Mouse (Mus musculus): ENCODE results near the gene Pigo. TPM values are rescaled to one million over a fixed set of nuclear protein-coding genes. Genes with fewer than 3 reads are reported as not detected.

The Pigo gene
- polyA plus RNA-seq, 1 experiment from 2014 or later: 15.1 TPM

DNA sequence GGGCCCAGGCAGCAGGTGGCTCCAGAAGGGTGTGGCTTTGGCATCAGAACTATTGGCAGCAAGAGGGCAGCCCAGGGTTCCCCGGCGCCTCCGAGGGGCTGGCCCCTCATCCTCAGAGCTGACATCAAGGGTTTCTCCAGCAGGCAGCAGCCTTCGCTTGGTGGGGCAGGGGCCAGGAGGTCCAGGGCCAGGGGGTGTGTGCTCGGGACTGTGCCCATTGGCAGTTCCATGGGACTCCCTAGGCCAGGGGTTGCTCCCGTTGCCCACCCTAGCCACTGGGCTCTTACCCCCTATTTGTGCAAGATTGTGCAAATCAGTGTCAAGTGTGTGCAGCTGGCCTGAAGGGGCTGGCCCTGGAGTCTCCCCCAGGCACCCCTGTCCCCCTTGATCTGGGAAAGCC, 10.2 kb upstream of the Pigo start:
- Histone ChIP-seq H3K27ac (replicated peaks) (no peak overlapping the region), H3K9ac (no peak overlapping the region), H3K4me3 (replicated peaks) (no peak overlapping the region), H3K4me2 (peak overlapping the region; percentile 90), H3K4me1 (replicated peaks) (peaks cover 66% of the 10 kb centered on the region), H3K36me3 (replicated peaks) (peaks cover 47% of the 10 kb centered on the region), H3K9me3 (replicated peaks) (no peaks in the 10 kb centered on the region), H3K27me3 (no peaks in the 10 kb centered on the region)
- 77% methylated on average over 6 of the region's 6 CpGs for WGBS (ENCODE audit: insufficient replicate concordance)
- no peak for ATAC-seq (ENCODE audit: insufficient read depth)

DNA sequence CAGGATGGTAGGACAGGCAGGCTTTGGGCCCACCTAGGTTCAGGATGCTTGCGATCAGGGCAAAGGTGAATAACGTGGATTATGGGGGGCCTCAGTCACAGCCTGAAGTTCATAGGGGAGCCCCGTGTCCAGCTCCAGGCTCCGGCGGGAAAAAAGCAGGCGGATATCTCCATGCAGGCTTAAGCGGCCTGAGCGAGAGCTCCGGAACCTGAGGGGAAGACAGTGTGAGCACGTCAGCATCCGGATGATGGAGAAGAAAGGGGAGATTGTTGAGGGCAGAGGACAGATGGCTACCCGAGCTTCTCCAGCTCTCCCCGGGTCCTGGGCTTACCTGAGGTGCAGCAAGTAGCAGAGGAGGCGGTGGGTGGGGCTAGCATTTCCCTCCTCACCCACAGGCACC, 7.9 kb upstream of the Pigo start:
- 80% methylated on average over 14 of the region's 14 CpGs for WGBS (ENCODE audit: insufficient replicate concordance)
- no peak for ATAC-seq (ENCODE audit: insufficient read depth)
- peaks cover 65% of the 10 kb centered on the region for H3K4me1 ChIP-seq (replicated peaks)
- no peaks in the 10 kb centered on the region for H3K9me3 ChIP-seq (replicated peaks)
- peaks cover 63% of the 10 kb centered on the region for H3K36me3 ChIP-seq (replicated peaks)
- no peak overlapping the region for H3K4me2 ChIP-seq
- H3K4me3 ChIP-seq (replicated peaks): no peak overlapping the region
- H3K27me3 ChIP-seq: no peaks in the 10 kb centered on the region
- H3K27ac ChIP-seq (replicated peaks): no peak overlapping the region
- no peak overlapping the region for H3K9ac ChIP-seq

DNA sequence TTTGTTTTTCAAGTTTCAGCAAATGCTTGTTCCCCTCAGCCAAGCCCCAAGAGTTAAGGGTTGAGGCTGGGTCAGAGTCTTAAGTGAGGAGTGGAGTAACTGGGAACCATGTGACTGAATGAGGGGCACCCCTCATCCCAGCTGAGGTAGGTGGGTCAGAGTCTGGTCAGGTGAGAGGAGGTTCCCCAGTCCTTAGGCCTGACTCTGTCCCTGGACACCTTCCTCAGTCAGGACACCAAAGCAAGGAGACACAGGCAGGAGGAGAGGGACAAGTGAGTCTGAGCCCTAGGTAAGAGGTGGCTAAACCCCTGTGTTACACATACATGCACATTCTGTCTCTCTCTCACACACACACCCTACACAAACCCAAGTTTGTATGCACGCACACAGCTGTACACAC, 6.9 kb upstream of the Pigo start:
- H3K36me3 ChIP-seq (replicated peaks): peaks cover 73% of the 10 kb centered on the region
- H3K27ac ChIP-seq (replicated peaks): peak overlapping the region; percentile 91; the same call in 1 of the 2 replicates
- H3K4me1 ChIP-seq (replicated peaks): peaks cover 56% of the 10 kb centered on the region
- H3K9me3 ChIP-seq (replicated peaks): no peaks in the 10 kb centered on the region
- no peak overlapping the region for H3K4me2 ChIP-seq
- WGBS (ENCODE audit: insufficient replicate concordance): 63% methylated on average over 1 of the region's 1 CpGs
- H3K4me3 ChIP-seq (replicated peaks): no peak overlapping the region
- no peaks in the 10 kb centered on the region for H3K27me3 ChIP-seq
- H3K9ac ChIP-seq: no peak overlapping the region
- ATAC-seq (ENCODE audit: insufficient read depth): no peak

DNA sequence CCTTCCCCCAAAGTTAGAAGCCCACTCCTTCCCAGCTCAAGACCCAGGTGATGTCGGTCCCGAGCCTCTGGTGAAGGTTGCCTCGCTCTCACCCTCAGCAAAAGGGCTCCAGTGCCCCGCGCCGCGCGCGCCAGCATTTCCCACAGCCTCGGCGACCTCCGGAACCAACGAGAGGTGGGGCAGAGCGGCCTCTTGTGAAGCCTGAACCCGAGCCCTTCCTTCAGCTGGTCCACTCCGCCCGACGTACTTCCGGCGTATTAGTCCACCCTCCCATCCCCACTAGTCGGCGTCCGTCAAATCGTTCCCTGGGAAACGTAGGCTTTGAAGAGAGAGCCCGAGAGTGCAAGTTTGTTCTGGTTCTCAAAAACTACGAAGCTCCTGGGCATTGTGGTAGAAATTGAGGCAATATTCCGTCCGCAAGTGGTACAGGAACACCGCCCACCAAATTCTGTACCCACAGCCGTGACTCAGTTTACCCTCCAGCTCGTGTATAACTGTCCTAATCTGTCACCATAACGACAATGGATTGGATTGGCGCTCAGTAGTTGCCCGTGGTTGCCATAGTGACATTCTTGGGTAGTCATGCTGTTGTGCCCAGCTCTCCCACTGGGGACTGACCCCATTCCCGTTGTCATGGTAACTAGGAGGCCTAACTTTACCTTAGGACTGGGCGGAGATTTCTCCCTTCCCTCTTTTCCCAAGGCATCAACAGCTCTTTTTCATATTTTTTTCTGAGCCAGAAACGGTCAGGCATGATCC, 5.8 kb upstream of the Pigo start, which contains the start of gene Stoml2:
Stoml2 (minus strand) TSS at position 474 of the 759 bp plus-strand sequence.
- Histone ChIP-seq H3K4me1 (replicated peaks) (peaks cover 45% of the 10 kb centered on the region), H3K9me3 (replicated peaks) (no peaks in the 10 kb centered on the region), H3K36me3 (replicated peaks) (peaks cover 77% of the 10 kb centered on the region), H3K4me2 (peak within 1 kb of the TSS; percentile 85), H3K9ac (peak within 1 kb of the TSS; percentile 94), H3K4me3 (replicated peaks) (peak within 1 kb of the TSS; percentile 86), H3K27me3 (no peaks in the 10 kb centered on the region), H3K27ac (replicated peaks) (peak within 1 kb of the TSS; percentile 91)
- ATAC-seq (ENCODE audit: insufficient read depth): peak; percentile 94
- WGBS (ENCODE audit: insufficient replicate concordance): 2% methylated on average over 38 of the region's 38 CpGs

DNA sequence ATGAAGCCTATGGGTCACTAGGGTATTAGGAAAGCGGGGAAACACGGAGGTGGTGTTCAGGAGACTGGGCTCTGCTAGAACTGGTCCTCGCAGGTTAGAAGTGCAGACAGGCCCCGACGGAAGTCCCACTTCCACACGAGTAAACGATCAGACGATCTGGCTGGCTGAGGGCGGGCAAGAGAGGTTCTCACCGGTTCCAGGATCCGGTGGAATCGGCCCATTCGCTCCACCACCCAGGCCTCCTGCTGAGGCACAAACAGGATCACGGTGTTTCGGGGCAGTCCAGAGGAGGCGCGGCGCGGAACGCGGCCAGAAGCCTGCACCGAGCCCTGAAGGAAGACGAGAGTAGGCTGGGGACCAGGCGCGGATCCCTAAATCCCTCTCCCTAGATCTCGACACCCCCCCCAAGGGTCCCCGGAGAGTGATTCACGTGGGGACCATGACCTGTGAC, 5.2 kb upstream of the Pigo start:
- Histone ChIP-seq H3K27me3 (no peaks in the 10 kb centered on the region), H3K4me3 (replicated peaks) (peak overlapping the region; percentile 86), H3K9ac (peak overlapping the region; percentile 94), H3K36me3 (replicated peaks) (peaks cover 75% of the 10 kb centered on the region), H3K4me1 (replicated peaks) (peaks cover 39% of the 10 kb centered on the region), H3K9me3 (replicated peaks) (no peaks in the 10 kb centered on the region), H3K4me2 (peak overlapping the region; percentile 85), H3K27ac (replicated peaks) (peak overlapping the region; percentile 91)
- ATAC-seq (ENCODE audit: insufficient read depth): peak; percentile 73
- 1% methylated on average over 28 of the region's 28 CpGs for WGBS (ENCODE audit: insufficient replicate concordance)

DNA sequence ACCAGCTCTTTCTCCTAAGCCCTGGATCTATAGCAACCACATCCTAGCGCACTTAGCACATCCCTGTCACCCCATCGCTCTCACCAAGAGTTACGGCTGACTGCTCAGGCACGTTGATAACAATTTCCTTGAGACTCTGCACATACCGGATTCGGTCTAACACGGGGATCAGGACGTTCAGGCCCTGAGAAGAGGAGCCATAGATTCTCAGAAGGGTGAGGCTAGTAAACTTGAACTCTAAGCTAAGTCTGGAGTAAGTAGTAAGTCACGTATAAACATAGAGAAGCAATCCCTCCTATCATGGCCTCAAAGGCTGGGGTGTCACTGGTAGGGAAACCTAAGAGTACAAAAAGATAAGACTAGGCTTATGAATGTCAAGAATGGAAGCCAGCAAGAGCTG, 4.7 kb upstream of the Pigo start:
- peak overlapping the region; percentile 85 for H3K4me2 ChIP-seq
- peaks cover 37% of the 10 kb centered on the region for H3K4me1 ChIP-seq (replicated peaks)
- peak overlapping the region; percentile 94 for H3K9ac ChIP-seq
- H3K9me3 ChIP-seq (replicated peaks): no peaks in the 10 kb centered on the region
- whole genome bisulfite sequencing (ENCODE audit: insufficient replicate concordance): 55% methylated on average over 9 of the region's 9 CpGs
- no peak for ATAC-seq (ENCODE audit: insufficient read depth)
- H3K27me3 ChIP-seq: no peaks in the 10 kb centered on the region
- peak overlapping the region; percentile 86 for H3K4me3 ChIP-seq (replicated peaks)
- peak overlapping the region; percentile 91 for H3K27ac ChIP-seq (replicated peaks)
- H3K36me3 ChIP-seq (replicated peaks): peaks cover 71% of the 10 kb centered on the region

DNA sequence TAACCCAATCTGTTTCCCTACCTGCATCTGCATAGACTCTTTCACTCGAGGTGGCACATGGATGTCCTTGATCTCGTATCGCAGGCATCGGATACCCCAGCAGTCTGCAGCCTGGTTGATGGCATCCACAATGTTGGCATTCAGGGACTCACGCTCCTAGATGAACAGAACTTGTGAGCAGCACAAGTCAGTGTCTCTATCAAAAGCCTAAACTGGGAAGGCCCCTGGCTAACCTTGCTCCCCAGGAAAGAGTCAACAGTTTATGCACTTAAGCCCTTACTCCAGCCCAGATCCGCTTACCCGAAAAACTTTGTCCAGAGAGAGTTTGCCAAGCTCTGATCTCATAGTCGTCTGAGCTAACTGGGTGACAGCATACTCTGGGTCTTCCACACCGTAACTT, 4.1 kb upstream of the Pigo start:
- Histone ChIP-seq H3K9me3 (replicated peaks) (no peaks in the 10 kb centered on the region), H3K9ac (peak overlapping the region; percentile 94), H3K4me1 (replicated peaks) (peaks cover 39% of the 10 kb centered on the region), H3K4me2 (peak overlapping the region; percentile 85), H3K4me3 (replicated peaks) (peak overlapping the region; percentile 86), H3K27me3 (no peaks in the 10 kb centered on the region), H3K27ac (replicated peaks) (no peak overlapping the region), H3K36me3 (replicated peaks) (peaks cover 65% of the 10 kb centered on the region)
- no peak for ATAC-seq (ENCODE audit: insufficient read depth)
- 87% methylated on average over 9 of the region's 9 CpGs for WGBS (ENCODE audit: insufficient replicate concordance)

DNA sequence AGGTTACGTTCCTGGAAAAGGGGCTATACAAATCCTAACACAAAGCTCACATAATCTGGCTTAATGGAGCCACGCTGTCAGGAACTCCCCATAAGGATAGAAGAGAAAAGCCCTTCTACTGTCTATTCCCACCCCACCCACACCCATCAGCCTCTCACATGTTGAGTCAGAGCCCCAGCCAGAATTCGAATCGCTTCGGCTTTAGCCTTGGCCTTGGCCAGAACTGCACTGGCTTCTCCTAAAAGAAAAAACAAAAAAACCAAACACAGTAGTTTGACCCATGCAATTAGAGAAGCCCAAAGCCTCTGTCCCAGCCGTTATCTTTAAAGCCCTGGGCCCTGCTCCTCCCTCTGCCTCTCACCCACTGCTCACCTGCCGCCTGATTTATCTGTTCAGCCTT, 3.5 kb upstream of the Pigo start:
- Histone ChIP-seq H3K9me3 (replicated peaks) (no peaks in the 10 kb centered on the region), H3K4me3 (replicated peaks) (no peak overlapping the region), H3K36me3 (replicated peaks) (peaks cover 59% of the 10 kb centered on the region), H3K27me3 (no peaks in the 10 kb centered on the region), H3K4me1 (replicated peaks) (peaks cover 42% of the 10 kb centered on the region), H3K4me2 (peak overlapping the region; percentile 85; the same call in 1 of the 2 replicates), H3K9ac (no peak overlapping the region), H3K27ac (replicated peaks) (no peak overlapping the region)
- WGBS (ENCODE audit: insufficient replicate concordance): 75% methylated on average over 7 of the region's 7 CpGs
- ATAC-seq (ENCODE audit: insufficient read depth): no peak

DNA sequence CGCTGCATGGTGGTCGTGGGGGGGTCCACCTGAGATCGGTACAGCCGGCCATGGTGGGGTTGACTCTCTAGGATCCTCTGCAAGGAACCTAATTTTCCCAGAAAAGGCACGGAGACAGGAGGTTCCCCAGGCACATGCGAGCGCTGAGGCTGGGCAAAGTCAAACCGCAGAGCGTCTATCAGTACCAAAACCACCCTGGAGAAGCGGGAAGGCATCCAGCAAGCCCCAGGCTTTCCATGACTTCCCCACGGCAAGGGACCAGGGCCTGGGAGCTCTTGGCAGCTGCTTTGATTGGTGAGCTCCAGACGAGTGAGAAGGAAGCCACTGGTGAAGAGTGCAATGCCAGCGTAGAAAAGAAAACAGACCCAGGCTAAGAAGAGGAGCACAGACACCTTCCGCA, 946 bp downstream of the Pigo start:
- ATAC-seq (ENCODE audit: insufficient read depth): no peak
- Histone ChIP-seq H3K27me3 (no peaks in the 10 kb centered on the region), H3K27ac (replicated peaks) (peak overlapping the region; percentile 95), H3K4me1 (replicated peaks) (peaks cover 37% of the 10 kb centered on the region), H3K36me3 (replicated peaks) (peaks cover 78% of the 10 kb centered on the region), H3K4me3 (replicated peaks) (peak overlapping the region; percentile 78), H3K4me2 (peak overlapping the region; percentile 87), H3K9ac (peak overlapping the region; percentile 82), H3K9me3 (replicated peaks) (no peaks in the 10 kb centered on the region)
- WGBS (ENCODE audit: insufficient replicate concordance): 78% methylated on average over 14 of the region's 14 CpGs

DNA sequence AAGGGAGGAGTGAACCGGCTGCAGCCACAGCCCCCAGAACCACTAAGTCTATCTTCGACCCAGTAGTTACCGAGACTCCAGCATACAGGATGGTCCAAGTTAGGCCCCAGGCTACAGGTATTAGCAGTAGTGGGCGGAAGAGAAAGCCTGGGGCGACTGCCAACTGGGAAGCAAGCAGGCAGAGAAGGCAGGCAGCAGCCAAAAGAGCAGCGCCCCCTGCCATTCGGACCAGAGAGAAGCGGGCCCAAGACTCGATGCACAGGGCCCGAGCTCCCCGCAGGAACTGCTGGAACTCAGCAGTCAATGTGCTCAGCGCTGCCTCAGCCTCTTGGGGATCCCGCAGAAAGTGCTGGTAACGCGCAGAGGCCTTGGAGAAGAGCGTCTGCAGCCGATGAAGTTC, 4.3 kb downstream of the Pigo start:
- no peak for ATAC-seq (ENCODE audit: insufficient read depth)
- no peak overlapping the region for H3K27ac ChIP-seq (replicated peaks)
- 80% methylated on average over 17 of the region's 17 CpGs for WGBS (ENCODE audit: insufficient replicate concordance)

DNA sequence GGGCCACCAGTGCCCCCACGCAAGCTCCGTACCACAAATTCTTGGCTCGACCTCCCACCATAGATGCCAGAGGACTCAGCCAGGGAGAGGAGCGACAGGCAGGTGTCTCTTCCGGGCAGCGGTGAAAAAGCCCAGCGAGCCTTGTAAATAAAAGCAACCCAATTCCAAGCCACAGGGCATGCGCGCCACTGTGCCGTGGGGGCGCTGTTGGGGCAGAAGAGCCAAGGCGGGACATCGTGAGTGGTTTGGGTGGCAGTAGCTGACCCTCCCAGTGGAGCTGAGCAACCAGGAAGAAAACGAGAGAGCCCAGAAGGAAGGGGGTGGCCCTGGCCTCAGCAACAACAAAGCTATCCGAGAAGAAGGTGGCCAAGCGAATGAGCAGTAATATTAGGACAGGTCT, 4.7 kb downstream of the Pigo start:
- Histone ChIP-seq H3K9me3 (replicated peaks) (no peaks in the 10 kb centered on the region), H3K4me2 (no peak overlapping the region), H3K27ac (replicated peaks) (no peak overlapping the region), H3K27me3 (no peaks in the 10 kb centered on the region), H3K9ac (no peak overlapping the region), H3K4me3 (replicated peaks) (no peak overlapping the region), H3K4me1 (replicated peaks) (peaks cover 30% of the 10 kb centered on the region), H3K36me3 (replicated peaks) (peaks cover 71% of the 10 kb centered on the region)
- no peak for ATAC-seq (ENCODE audit: insufficient read depth)
- 87% methylated on average over 16 of the region's 16 CpGs for whole genome bisulfite sequencing (ENCODE audit: insufficient replicate concordance)

More for the DNA sequence above, 4.3 kb downstream of the Pigo start:
- Histone ChIP-seq H3K4me1 (replicated peaks) (peaks cover 30% of the 10 kb centered on the region), H3K9ac (no peak overlapping the region), H3K9me3 (replicated peaks) (no peaks in the 10 kb centered on the region), H3K4me3 (replicated peaks) (no peak overlapping the region), H3K36me3 (replicated peaks) (peaks cover 74% of the 10 kb centered on the region), H3K4me2 (no peak overlapping the region), H3K27me3 (no peaks in the 10 kb centered on the region)
